Mouse (Mus musculus) bone marrow, adult 2 months (tissue): ENCODE results near the gene Fam186a.

Experiments
- CTCF ChIP-seq: fragments of 200-500 bp; IDR thresholded peaks from 2 replicates; pipeline ENCODE4 v1.5.1; 2011; ENCODE audit warnings: low read length, control low read depth; ENCODE audit not compliant: control insufficient read depth, insufficient read depth
- POLR2A ChIP-seq: fragments of 200-500 bp; IDR thresholded peaks from 2 replicates; pipeline ENCODE4 v1.6.1; 2011; ENCODE audit warnings: low read depth, mild to moderate bottlenecking, control low read depth, low read length, borderline replicate concordance; ENCODE audit not compliant: control insufficient read depth

DNA sequence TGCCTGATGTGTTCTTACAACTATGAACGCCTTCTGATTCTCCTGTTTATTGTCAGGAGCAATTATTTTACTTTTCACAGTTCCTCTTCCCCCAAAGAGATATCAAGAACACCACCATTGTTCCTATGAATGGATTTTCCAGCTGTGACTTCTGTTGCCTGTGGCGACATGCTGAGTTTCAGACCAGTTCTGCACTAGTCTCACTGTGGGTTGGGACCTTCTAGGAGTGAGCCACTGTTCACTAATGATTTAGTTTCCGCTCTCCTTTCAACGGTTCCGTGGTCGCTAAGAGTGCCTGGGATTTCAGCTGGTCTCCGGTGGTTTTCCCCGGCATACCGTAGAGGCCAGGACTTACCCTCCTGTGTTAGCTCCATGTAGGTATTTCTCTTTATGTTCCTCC is 62.0 kb downstream of the Fam186a start:
- TF ChIP-seq CTCF (no peak), POLR2A (no peak)
